Mouse (Mus musculus): ENCODE measurements around the gene Serpina3k.

- no peak for TF ChIP-seq POLR2A (IDR thresholded peaks at IDR 0.05; ENCODE audit: low read depth, low read length)
- no peak for TF ChIP-seq CTCF (conservative IDR thresholded peaks at IDR 0.05; ENCODE audit: insufficient read depth, insufficient read length, low read depth, low read length)
Observed at GRCm38 (mm10) chr12:104293963-104294362, 44.3 kb upstream of the Serpina3k start.
